Mouse (Mus musculus): Measurements from ENCODE around the gene Nuak2.

GRCm38 (mm10) chr1:132342518-132342917 lies 26.6 kb downstream of the Nuak2 start:
- TF ChIP-seq CTCF (IDR thresholded peaks at IDR 0.05; ENCODE audit: extremely low read depth, insufficient read length, insufficient replicate concordance, low read depth, low read length) (no peak), POLR2A (IDR thresholded peaks at IDR 0.05; ENCODE audit: low read depth, low read length) (no peak)
